In genomic region chr9:76321589-76321988, GRCm38 (mm10) we compare ENCODE assay signal across 19 mouse cellular contexts. TPM values are rescaled to one million over a fixed set of nuclear protein-coding genes. Genes with fewer than 3 reads are reported as not detected.
DNase-seq lines count a peak whose midpoint lies in the region; ATAC-seq and TF ChIP-seq lines count a peak whose summit lies in the region.
"Had no signal": no experiment of that assay in that cellular context is flagged by ENCODE, and none has a peak within 500 bp of the region (broad histone marks: within the 10 kb centered on the region; RNA-seq: fewer than 3 reads in every experiment).

No protein-coding gene starts in this region.

- no peak for TF ChIP-seq CTCF in lung, postnatal 0 days (IDR thresholded peaks at IDR 0.05)

- no peak overlapping the region for H3K9ac ChIP-seq in forebrain, embryonic 15.5 days (replicated peaks)
- H3K9ac ChIP-seq in lung, postnatal 0 days (replicated peaks; ENCODE audit: low read depth) = no peak overlapping the region
- H3K9ac ChIP-seq in hindbrain, embryonic 14.5 days = no peak overlapping the region
- H3K9ac ChIP-seq in neural tube, embryonic 14.5 days (replicated peaks; ENCODE audit: low read depth, low read length) = no peak overlapping the region
- H3K9ac ChIP-seq: lung, embryonic 14.5 days had no signal

- H3K4me3 ChIP-seq in forebrain, embryonic 15.5 days = peak overlapping the region; percentile 45; the same call in 1 of the 2 replicates
- no peak overlapping the region for H3K4me3 ChIP-seq in forebrain, embryonic 10.5 days
- no peak overlapping the region for H3K4me3 ChIP-seq in lung, postnatal 0 days (ENCODE audit: low read depth, low read length)
- peak overlapping the region; percentile 42 for H3K4me3 ChIP-seq in hindbrain, embryonic 14.5 days (replicated peaks; ENCODE audit: low read length)
- H3K4me3 ChIP-seq in neural tube, embryonic 14.5 days (ENCODE audit: low read depth, low read length) = peak overlapping the region; percentile 49

- no peaks in the 10 kb centered on the region for H3K36me3 ChIP-seq in forebrain, embryonic 15.5 days
- no peaks in the 10 kb centered on the region for H3K36me3 ChIP-seq in forebrain, embryonic 10.5 days (replicated peaks)
- H3K36me3 ChIP-seq in lung, postnatal 0 days (ENCODE audit: insufficient read depth, low read length) = no peaks in the 10 kb centered on the region
- no peaks in the 10 kb centered on the region for H3K36me3 ChIP-seq in hindbrain, embryonic 14.5 days (replicated peaks; ENCODE audit: control insufficient read depth, insufficient read depth)
- H3K36me3 ChIP-seq in neural tube, embryonic 14.5 days (ENCODE audit: control insufficient read depth, insufficient read depth, low read length) = no peaks in the 10 kb centered on the region
- H3K36me3 ChIP-seq: embryonic facial prominence, embryonic 13.5 days; heart, embryonic 10.5 days had no signal

- peak overlapping the region; percentile 69; the same call in 1 of the 2 replicates for H3K4me2 ChIP-seq in forebrain, embryonic 15.5 days (replicated peaks)
- no peak overlapping the region for H3K4me2 ChIP-seq in lung, postnatal 0 days (replicated peaks; ENCODE audit: low read depth, low read length)
- peak overlapping the region; percentile 74 for H3K4me2 ChIP-seq in hindbrain, embryonic 14.5 days (replicated peaks)
- H3K4me2 ChIP-seq in neural tube, embryonic 14.5 days (ENCODE audit: low read depth, low read length) = peak overlapping the region; percentile 79

- peaks cover 4% of the 10 kb centered on the region; the same call in 1 of the 2 replicates for H3K27me3 ChIP-seq in forebrain, embryonic 15.5 days
- peaks cover 48% of the 10 kb centered on the region for H3K27me3 ChIP-seq in forebrain, embryonic 10.5 days (ENCODE audit: poor library complexity, severe bottlenecking)
- H3K27me3 ChIP-seq in lung, postnatal 0 days (replicated peaks; ENCODE audit: insufficient read depth, low read length) = 0 out of 2 replicates have a peak, but pooled peaks cover 6% of the 10 kb centered on the region
- 0 out of 2 replicates have a peak, but pooled peaks cover 6% of the 10 kb centered on the region for H3K27me3 ChIP-seq in hindbrain, embryonic 14.5 days (ENCODE audit: control insufficient read depth, insufficient read depth, low read length)
- no peaks in the 10 kb centered on the region for H3K27me3 ChIP-seq in neural tube, embryonic 14.5 days (ENCODE audit: control insufficient read depth, insufficient read depth, low read length)

- no peaks in the 10 kb centered on the region for H3K9me3 ChIP-seq in forebrain, embryonic 15.5 days
- H3K9me3 ChIP-seq in forebrain, embryonic 10.5 days = no peaks in the 10 kb centered on the region
- H3K9me3 ChIP-seq in lung, postnatal 0 days (ENCODE audit: low read length) = no peaks in the 10 kb centered on the region
- H3K9me3 ChIP-seq in hindbrain, embryonic 14.5 days (ENCODE audit: control insufficient read depth, low read length) = no peaks in the 10 kb centered on the region
- H3K9me3 ChIP-seq in neural tube, embryonic 14.5 days (ENCODE audit: control insufficient read depth, low read length) = no peaks in the 10 kb centered on the region
- H3K9me3 ChIP-seq: embryonic facial prominence, embryonic 13.5 days; heart, embryonic 10.5 days had no signal

- DNase-seq in forebrain, embryonic 10.5 days (ENCODE audit: extremely low spot score, low spot score) = no peak
- DNase-seq in lung, postnatal 0 days (ENCODE audit: low spot score) = peak; percentile 51
- no peak for DNase-seq in lung, postnatal 25 days (ENCODE audit: low spot score)
- no peak for DNase-seq in hindbrain, embryonic 14.5 days (ENCODE audit: low spot score)
- no peak for DNase-seq in urinary bladder, adult 2 months (ENCODE audit: low spot score)
- DNase-seq: cerebellum, adult 11 months; gastrocnemius, postnatal 10 days; kidney, adult 18-20 months; kidney, postnatal 25 days; left cerebral cortex, postnatal 4 days; lung, embryonic 14.5 days; thymus, postnatal 25 days had no signal

- 0 out of 2 replicates have a peak, but pooled peaks have one; percentile 23 for TF ChIP-seq EP300 in lung, postnatal 0 days (IDR thresholded peaks at IDR 0.05)

- no peak overlapping the region for H3K27ac ChIP-seq in forebrain, embryonic 15.5 days (replicated peaks)
- no peak overlapping the region for H3K27ac ChIP-seq in forebrain, embryonic 10.5 days
- no peak overlapping the region for H3K27ac ChIP-seq in lung, postnatal 0 days (ENCODE audit: low read length)
- no peak overlapping the region for H3K27ac ChIP-seq in hindbrain, embryonic 14.5 days
- H3K27ac ChIP-seq in neural tube, embryonic 14.5 days (ENCODE audit: low read depth, low read length) = no peak overlapping the region
- H3K27ac ChIP-seq: embryonic facial prominence, embryonic 13.5 days; heart, embryonic 10.5 days had no signal

- H3K4me1 ChIP-seq in forebrain, embryonic 15.5 days = peaks cover 10% of the 10 kb centered on the region
- peaks cover 10% of the 10 kb centered on the region for H3K4me1 ChIP-seq in forebrain, embryonic 10.5 days
- no peaks in the 10 kb centered on the region for H3K4me1 ChIP-seq in lung, postnatal 0 days (ENCODE audit: insufficient read depth, low read depth, low read length)
- peaks cover 6% of the 10 kb centered on the region; the same call in 1 of the 2 replicates for H3K4me1 ChIP-seq in hindbrain, embryonic 14.5 days (replicated peaks; ENCODE audit: control insufficient read depth, insufficient read depth, low read length)
- H3K4me1 ChIP-seq in neural tube, embryonic 14.5 days (ENCODE audit: control insufficient read depth, insufficient read depth, low read length) = no peaks in the 10 kb centered on the region

- 83% methylated on average over 4 of the region's 4 CpGs for WGBS in forebrain, embryonic 15.5 days
- WGBS in forebrain, embryonic 10.5 days = 90% methylated on average over 4 of the region's 4 CpGs
- 50% methylated on average over 4 of the region's 4 CpGs for WGBS in lung, postnatal 0 days
- 82% methylated on average over 4 of the region's 4 CpGs for WGBS in hindbrain, embryonic 14.5 days
- 80% methylated on average over 4 of the region's 4 CpGs for WGBS in neural tube, embryonic 14.5 days

- no peak for ATAC-seq in forebrain, embryonic 15.5 days (replicated peaks)
- ATAC-seq in lung, postnatal 0 days = peak; percentile 62
- ATAC-seq in hindbrain, embryonic 14.5 days (ENCODE audit: low FRiP score) = no peak
- ATAC-seq in neural tube, embryonic 14.5 days (ENCODE audit: low read depth) = no peak
- ATAC-seq: Patski had no signal

RNA-seq across cellular contexts. Expression of gene Hcrtr2, which starts 2.1 kb away (rescaled TPM):
- 2.9 and 3.1 TPM in 2 replicates for polyA plus RNA-seq in forebrain, embryonic 15.5 days (2015; fragmentation: Nextera tagmentation; extraction: Ambion mirVana)
- 0.30 and 0.42 TPM in 2 replicates for polyA plus RNA-seq in forebrain, embryonic 10.5 days (2016; fragmentation: Nextera tagmentation; extraction: Ambion mirVana)
- 0.06 TPM in 1 of 2 replicates, not detected in the other for polyA plus RNA-seq in lung, postnatal 0 days (2015; fragmentation: Nextera tagmentation; extraction: Ambion mirVana)
- 8.6 TPM in 2 replicates for polyA plus RNA-seq in hindbrain, embryonic 14.5 days (2014; fragmentation: Nextera tagmentation; extraction: Ambion mirVana)
- 9.0 and 10.8 TPM in 2 replicates for polyA plus RNA-seq in neural tube, embryonic 14.5 days (2014; fragmentation: Nextera tagmentation; extraction: Ambion mirVana)
- 0.07 and 0.10 TPM in 2 replicates for polyA plus RNA-seq in urinary bladder, adult 2 months (2012; rRNA removed)
- polyA plus RNA-seq: liver, embryonic 11.5 days; Patski; stomach, embryonic 14.5 days had no signal

Comparison
In these comparisons a context has a peak if more than half of its experiments do, and no peak if none do; other contexts are left out.
1. H3K4me3 ChIP-seq: peak in forebrain, embryonic 15.5 days (single experiment), hindbrain, embryonic 14.5 days (single experiment) and neural tube, embryonic 14.5 days (single experiment); none in forebrain, embryonic 10.5 days (single experiment) and lung, postnatal 0 days (single experiment).